21 mouse cellular contexts compared by ENCODE assay signal in genomic region chr7:45198961-45199360, GRCm38 (mm10). TPM values are rescaled to one million over a fixed set of nuclear protein-coding genes. Genes with fewer than 3 reads are reported as not detected.
DNase-seq lines count a peak whose midpoint lies in the region; ATAC-seq and TF ChIP-seq lines count a peak whose summit lies in the region.
"Had no signal": no experiment of that assay in that cellular context is flagged by ENCODE, and none has a peak within 500 bp of the region (broad histone marks: within the 10 kb centered on the region; RNA-seq: fewer than 3 reads in every experiment).

No protein-coding gene starts in this region.

- H3K4me1 ChIP-seq in hindbrain, embryonic 13.5 days (replicated peaks): peaks cover 6% of the 10 kb centered on the region; the same call in 1 of the 2 replicates
- no peaks in the 10 kb centered on the region for H3K4me1 ChIP-seq in hindbrain, postnatal 0 days (ENCODE audit: insufficient read depth, low read length)
- H3K4me1 ChIP-seq: limb, embryonic 13.5 days had no signal

- no peak for TF ChIP-seq CTCF in hindbrain, postnatal 0 days (IDR thresholded peaks at IDR 0.05; ENCODE audit: low read depth)

- no peak overlapping the region for H3K4me3 ChIP-seq in hindbrain, embryonic 13.5 days
- H3K4me3 ChIP-seq in hindbrain, postnatal 0 days (ENCODE audit: low read length): no peak overlapping the region
- H3K4me3 ChIP-seq: embryonic facial prominence, embryonic 15.5 days; forebrain, embryonic 10.5 days; heart, embryonic 12.5 days; hindbrain, embryonic 15.5 days; limb, embryonic 13.5 days; midbrain, embryonic 15.5 days had no signal

- DNase-seq in cerebellum, adult 11-12 months: peak; percentile 55
- no peak for DNase-seq in cerebellum, postnatal 36 days
- DNase-seq in hindbrain, postnatal 0 days (ENCODE audit: low spot score): no peak
- DNase-seq in right cerebral cortex, adult 18-20 months: peak; percentile 78
- no peak for DNase-seq in right cerebral cortex, postnatal 10 days (ENCODE audit: low spot score in 2 of 2)
- peak; percentile 64 to 75 for DNase-seq in left cerebral cortex, postnatal 36 days (ENCODE audit: low spot score in 2 of 2)
- no peak for DNase-seq in adrenal gland, postnatal 4 days (ENCODE audit: low spot score in 2 of 2)
- DNase-seq: thymus, postnatal 4 days had no signal

- H3K27me3 ChIP-seq in hindbrain, embryonic 13.5 days: peaks cover 27% of the 10 kb centered on the region
- H3K27me3 ChIP-seq in hindbrain, postnatal 0 days (ENCODE audit: insufficient read depth, low read length): no peaks in the 10 kb centered on the region
- H3K27me3 ChIP-seq: hindbrain, embryonic 15.5 days had no signal

- 0 out of 2 replicates have a peak overlapping the region, but pooled peaks have one; percentile 6 for H3K9ac ChIP-seq in hindbrain, embryonic 13.5 days
- H3K9ac ChIP-seq in hindbrain, postnatal 0 days (replicated peaks; ENCODE audit: low read length): no peak overlapping the region
- H3K9ac ChIP-seq: embryonic facial prominence, embryonic 15.5 days; hindbrain, embryonic 15.5 days; limb, embryonic 13.5 days; liver, embryonic 14.5 days had no signal

- H3K4me2 ChIP-seq in hindbrain, embryonic 13.5 days: no peak overlapping the region
- H3K4me2 ChIP-seq in hindbrain, postnatal 0 days (ENCODE audit: low read depth, low read length): no peak overlapping the region
- H3K4me2 ChIP-seq: embryonic facial prominence, embryonic 15.5 days; heart, embryonic 12.5 days; hindbrain, embryonic 15.5 days; limb, embryonic 13.5 days; midbrain, embryonic 15.5 days had no signal

- intact Hi-C loops in left cerebral cortex, postnatal 36 days (cut with DNase I): no loop called here

- ATAC-seq in hindbrain, embryonic 13.5 days (ENCODE audit: low FRiP score): no peak
- no peak for ATAC-seq in hindbrain, postnatal 0 days

- no peak overlapping the region for H3K27ac ChIP-seq in hindbrain, embryonic 13.5 days
- no peak overlapping the region for H3K27ac ChIP-seq in hindbrain, postnatal 0 days
- H3K27ac ChIP-seq: embryonic facial prominence, embryonic 15.5 days; forebrain, embryonic 10.5 days; hindbrain, embryonic 15.5 days; limb, embryonic 13.5 days; liver, embryonic 14.5 days; midbrain, embryonic 15.5 days had no signal

- 83% methylated on average over 11 of the region's 11 CpGs for WGBS in hindbrain, embryonic 13.5 days
- WGBS in hindbrain, postnatal 0 days: 82% methylated on average over 11 of the region's 11 CpGs

- no peaks in the 10 kb centered on the region for H3K9me3 ChIP-seq in hindbrain, embryonic 13.5 days
- no peaks in the 10 kb centered on the region for H3K9me3 ChIP-seq in hindbrain, postnatal 0 days (ENCODE audit: low read length)
- H3K9me3 ChIP-seq: embryonic facial prominence, embryonic 15.5 days; forebrain, embryonic 10.5 days; heart, embryonic 12.5 days; hindbrain, embryonic 15.5 days; limb, embryonic 13.5 days; midbrain, embryonic 15.5 days had no signal

- no peaks in the 10 kb centered on the region for H3K36me3 ChIP-seq in hindbrain, embryonic 13.5 days
- no peaks in the 10 kb centered on the region for H3K36me3 ChIP-seq in hindbrain, postnatal 0 days (ENCODE audit: insufficient read depth, low read length)
- H3K36me3 ChIP-seq: embryonic facial prominence, embryonic 15.5 days; forebrain, embryonic 10.5 days; heart, embryonic 12.5 days; hindbrain, embryonic 15.5 days; limb, embryonic 13.5 days; midbrain, embryonic 15.5 days had no signal

RNA-seq across cellular contexts. Expression of gene Ccdc155, which starts 5.7 kb away (rescaled TPM):
- 0.49 and 0.54 TPM in 2 replicates for polyA plus RNA-seq in hindbrain, embryonic 13.5 days (2015; fragmentation: Nextera tagmentation; extraction: Ambion mirVana)
- 0.10 TPM in 1 of 2 replicates, not detected in the other for total RNA-seq in hindbrain, postnatal 0 days (2014; rRNA removed)
- 0.46 and 0.55 TPM in 2 replicates for polyA plus RNA-seq in hindbrain, postnatal 0 days (2015; fragmentation: Nextera tagmentation; extraction: Ambion mirVana)
- total RNA-seq in left cerebral cortex, postnatal 36 days (2021): 1 to 10 TPM; 5.1 to 5.2 TPM
- total RNA-seq in adrenal gland, postnatal 4 days (2021): under 1 TPM; 0.31 to 0.84 TPM
- total RNA-seq: heart, postnatal 25 days; megakaryocyte progenitor cell, adult 5-6 weeks had no signal

RNA-seq across cellular contexts. Expression of gene Dkkl1, which starts 13.0 kb away (rescaled TPM):
- polyA plus RNA-seq in hindbrain, embryonic 13.5 days (2015; fragmentation: Nextera tagmentation; extraction: Ambion mirVana): 5.6 and 5.7 TPM in 2 replicates
- total RNA-seq in hindbrain, postnatal 0 days (2014; rRNA removed): 15.7 and 18.3 TPM in 2 replicates
- 24.0 and 25.4 TPM in 2 replicates for polyA plus RNA-seq in hindbrain, postnatal 0 days (2015; fragmentation: Nextera tagmentation; extraction: Ambion mirVana)
- total RNA-seq in left cerebral cortex, postnatal 36 days (2021): 10 to 100 TPM; 25.9 to 29.9 TPM
- under 1 TPM in 1 of 2 experiments, not detected in 1; 0.78 TPM for total RNA-seq in adrenal gland, postnatal 4 days (2021)
- total RNA-seq: adrenal gland, adult 2 months; gastrocnemius, postnatal 4 days; heart, postnatal 25 days had no signal
- polyA plus RNA-seq: adrenal gland, adult 2 months had no signal

RNA-seq across cellular contexts. Expression of gene Tead2, which starts 16.6 kb away (rescaled TPM):
- 78.6 and 79.2 TPM in 2 replicates for polyA plus RNA-seq in hindbrain, embryonic 13.5 days (2015; fragmentation: Nextera tagmentation; extraction: Ambion mirVana)
- 58.0 and 73.6 TPM in 2 replicates for total RNA-seq in hindbrain, postnatal 0 days (2014; rRNA removed)
- polyA plus RNA-seq in hindbrain, postnatal 0 days (2015; fragmentation: Nextera tagmentation; extraction: Ambion mirVana): 36.0 and 37.3 TPM in 2 replicates
- 1 to 10 TPM; 3.9 to 5.6 TPM for total RNA-seq in left cerebral cortex, postnatal 36 days (2021)
- total RNA-seq in adrenal gland, postnatal 4 days (2021): 10 to 100 TPM; 45.1 to 67.8 TPM
- total RNA-seq: megakaryocyte progenitor cell, adult 5-6 weeks had no signal

RNA-seq across cellular contexts. Expression of gene Pth2, which starts 18.2 kb away (rescaled TPM):
- polyA plus RNA-seq in hindbrain, embryonic 13.5 days (2015; fragmentation: Nextera tagmentation; extraction: Ambion mirVana): 0.66 TPM in 1 of 2 replicates, not detected in the other
- not detected in 2 replicates for total RNA-seq in hindbrain, postnatal 0 days (2014; rRNA removed)
- polyA plus RNA-seq in hindbrain, postnatal 0 days (2015; fragmentation: Nextera tagmentation; extraction: Ambion mirVana): 1.1 and 2.1 TPM in 2 replicates
- not detected for total RNA-seq in left cerebral cortex, postnatal 36 days (2021)
- not detected for total RNA-seq in adrenal gland, postnatal 4 days (2021)
- total RNA-seq: adrenal gland, adult 2 months; gastrocnemius, postnatal 4 days; heart, postnatal 25 days; megakaryocyte progenitor cell, adult 5-6 weeks had no signal
- polyA plus RNA-seq: adrenal gland, adult 2 months; embryonic facial prominence, embryonic 15.5 days; limb, embryonic 13.5 days; liver, embryonic 14.5 days; lung, postnatal 0 days had no signal

RNA-seq across cellular contexts. Expression of gene Gfy, which starts 19.6 kb away (rescaled TPM):
- not detected in 2 replicates for polyA plus RNA-seq in hindbrain, embryonic 13.5 days (2015; fragmentation: Nextera tagmentation; extraction: Ambion mirVana)
- 0.36 TPM in 1 of 2 replicates, not detected in the other for total RNA-seq in hindbrain, postnatal 0 days (2014; rRNA removed)
- not detected in 2 replicates for polyA plus RNA-seq in hindbrain, postnatal 0 days (2015; fragmentation: Nextera tagmentation; extraction: Ambion mirVana)
- total RNA-seq in left cerebral cortex, postnatal 36 days (2021): under 1 TPM; 0.17 to 0.50 TPM
- total RNA-seq in adrenal gland, postnatal 4 days (2021): not detected
- total RNA-seq: adrenal gland, adult 2 months; heart, postnatal 25 days; megakaryocyte progenitor cell, adult 5-6 weeks had no signal
- polyA plus RNA-seq: adrenal gland, adult 2 months; heart, embryonic 12.5 days; hindbrain, embryonic 15.5 days; limb, embryonic 13.5 days; liver, embryonic 14.5 days; lung, postnatal 0 days; midbrain, embryonic 15.5 days had no signal

Comparison
In these comparisons a context has a peak if more than half of its experiments do, and no peak if none do; other contexts are left out.
1. DNase-seq: peak in cerebellum, adult 11-12 months (single experiment), right cerebral cortex, adult 18-20 months (single experiment) and left cerebral cortex, postnatal 36 days (2 of 2); none in cerebellum, postnatal 36 days (0 of 2), hindbrain, postnatal 0 days (single experiment), right cerebral cortex, postnatal 10 days (0 of 2) and adrenal gland, postnatal 4 days (0 of 2).